Mouse (Mus musculus) midbrain, embryonic 16.5 days (tissue): Measurements from ENCODE around the gene Nup54. TPM values are rescaled to one million over a fixed set of nuclear protein-coding genes. Genes with fewer than 3 reads are reported as not detected.

Experiments used
- ATAC-seq: fragments of 200-750 bp; cut with Nextera tagmentation; 2 replicates; pipeline ENCODE4 v1.8.0; 2017; ENCODE audit warnings: moderate TSS enrichment
- H3K27ac ChIP-seq: fragments of 300-500 bp; sonication (generic); 2 replicates; pipeline ENCODE4 v1.5.1; 2014; ENCODE audit warnings: mild to moderate bottlenecking, low read length, mixed read lengths
- H3K27me3 ChIP-seq: fragments of 300-500 bp; sonication (generic); 2 replicates; pipeline ENCODE4 v1.6.1; 2014; ENCODE audit warnings: low read depth, low read length, mixed read lengths; ENCODE audit not compliant: control insufficient read depth, insufficient read depth
- H3K36me3 ChIP-seq: fragments of 300-500 bp; sonication (generic); 2 replicates; pipeline ENCODE4 v1.6.1; 2014; ENCODE audit warnings: mild to moderate bottlenecking, low read length, moderate library complexity, mixed read lengths; ENCODE audit not compliant: control insufficient read depth, insufficient read depth
- H3K4me1 ChIP-seq: fragments of 300-500 bp; sonication (generic); 2 replicates; pipeline ENCODE4 v1.6.1; 2014; ENCODE audit warnings: mild to moderate bottlenecking, low read length, mixed read lengths; ENCODE audit not compliant: control insufficient read depth, insufficient read depth
- H3K4me2 ChIP-seq: fragments of 300-500 bp; sonication (generic); 2 replicates; pipeline ENCODE4 v1.6.1; 2014; ENCODE audit warnings: mild to moderate bottlenecking, low read length, mixed read lengths
- H3K4me3 ChIP-seq: fragments of 300-500 bp; sonication (generic); 2 replicates; pipeline ENCODE4 v1.5.1; 2014; ENCODE audit warnings: low read depth, mild to moderate bottlenecking, low read length, moderate library complexity, mixed read lengths
- H3K9ac ChIP-seq: fragments of 300-500 bp; sonication (generic); 2 replicates; pipeline ENCODE4 v1.6.1; 2014; ENCODE audit warnings: low read depth, low read length, mixed read lengths
- H3K9me3 ChIP-seq: fragments of 300-500 bp; sonication (generic); replicated peaks from 2 replicates; pipeline ENCODE4 v1.6.1; 2014; ENCODE audit warnings: mild to moderate bottlenecking, low read length, mixed read lengths; ENCODE audit not compliant: control insufficient read depth, poor library complexity, severe bottlenecking
- WGBS: fragments of 180-500 bp; shearing (Covaris S2); extraction: QIAGEN DNeasy Blood & Tissue Kit; methylation state at CpG from one replicate; pipeline ENCODE4 v1.1.7; 2014; 5-methylcytosine and 5-hydroxymethylcytosine counted together
- polyA plus RNA-seq: library from polyadenylated mRNA; unstranded; fragments of >200 nt; fragmentation: Nextera tagmentation; extraction: Ambion mirVana; gene quantifications from 2 replicates; pipeline ENCODE4 v1.2.1, GENCODE M21; 2015

Nup54 gene
- polyA plus RNA-seq, 1 experiment from 2014 or later: 57.8 TPM

- Histone ChIP-seq H3K4me2 (no peak overlapping the region), H3K36me3 (no peaks in the 10 kb centered on the region), H3K27me3 (peaks cover 6% of the 10 kb centered on the region), H3K27ac (no peak overlapping the region), H3K9ac (no peak overlapping the region), H3K4me1 (0 out of 2 replicates have a peak, but pooled peaks cover 4% of the 10 kb centered on the region), H3K9me3 (no peaks in the 10 kb centered on the region), H3K4me3 (no peak overlapping the region)
- ATAC-seq: no peak
- WGBS: 75% methylated on average over 11 of the region's 11 CpGs
Observed at GRCm38 (mm10) chr5:92387433-92387832, 47.6 kb downstream of the Nup54 start.

GRCm38 (mm10) chr5:92386643-92387042 lies 48.4 kb downstream of the Nup54 start:
- Histone ChIP-seq H3K9me3 (no peaks in the 10 kb centered on the region), H3K36me3 (no peaks in the 10 kb centered on the region), H3K9ac (no peak overlapping the region), H3K4me1 (no peaks in the 10 kb centered on the region), H3K4me3 (no peak overlapping the region), H3K4me2 (no peak overlapping the region), H3K27ac (no peak overlapping the region), H3K27me3 (peaks cover 1% of the 10 kb centered on the region)
- WGBS: 52% methylated on average over 6 of the region's 6 CpGs
- no peak for ATAC-seq

- H3K4me3 ChIP-seq: no peak overlapping the region
- WGBS: 88% methylated on average over 5 of the region's 5 CpGs
- no peak overlapping the region for H3K27ac ChIP-seq
- no peaks in the 10 kb centered on the region for H3K4me1 ChIP-seq
- H3K36me3 ChIP-seq: no peaks in the 10 kb centered on the region
- H3K4me2 ChIP-seq: no peak overlapping the region
- H3K27me3 ChIP-seq: no peaks in the 10 kb centered on the region; the same call in none of the 2 replicates
- no peaks in the 10 kb centered on the region for H3K9me3 ChIP-seq
- no peak for ATAC-seq
- H3K9ac ChIP-seq: no peak overlapping the region
Observed at GRCm38 (mm10) chr5:92386102-92386501, 48.9 kb downstream of the Nup54 start.

GRCm38 (mm10) chr5:92384855-92385254 lies 50.2 kb downstream of the Nup54 start:
- H3K27ac ChIP-seq: no peak overlapping the region
- no peaks in the 10 kb centered on the region for H3K4me1 ChIP-seq
- H3K9me3 ChIP-seq: no peaks in the 10 kb centered on the region
- no peak overlapping the region for H3K4me3 ChIP-seq
- no peak overlapping the region for H3K4me2 ChIP-seq
- no peak for ATAC-seq
- no peaks in the 10 kb centered on the region; the same call in 1 of the 2 replicates for H3K27me3 ChIP-seq
- H3K36me3 ChIP-seq: no peaks in the 10 kb centered on the region
- WGBS: 42% methylated on average over 7 of the region's 7 CpGs
- no peak overlapping the region for H3K9ac ChIP-seq

- H3K27ac ChIP-seq: no peak overlapping the region
- H3K27me3 ChIP-seq: no peaks in the 10 kb centered on the region
- no peaks in the 10 kb centered on the region for H3K36me3 ChIP-seq
- 48% methylated on average over 7 of the region's 7 CpGs for WGBS
- H3K9me3 ChIP-seq: no peaks in the 10 kb centered on the region
- no peak overlapping the region for H3K4me2 ChIP-seq
- no peaks in the 10 kb centered on the region for H3K4me1 ChIP-seq
- no peak overlapping the region for H3K9ac ChIP-seq
- no peak overlapping the region for H3K4me3 ChIP-seq
- no peak for ATAC-seq
Observed at GRCm38 (mm10) chr5:92383747-92384146, 51.3 kb downstream of the Nup54 start.

- ATAC-seq: no peak
- no peaks in the 10 kb centered on the region for H3K27me3 ChIP-seq
- H3K36me3 ChIP-seq: no peaks in the 10 kb centered on the region
- no peaks in the 10 kb centered on the region for H3K4me1 ChIP-seq
- no peak overlapping the region for H3K4me2 ChIP-seq
- H3K9ac ChIP-seq: no peak overlapping the region
- H3K4me3 ChIP-seq: no peak overlapping the region
- H3K9me3 ChIP-seq: no peaks in the 10 kb centered on the region
- H3K27ac ChIP-seq: no peak overlapping the region
- WGBS: 66% methylated on average over 9 of the region's 9 CpGs
Observed at GRCm38 (mm10) chr5:92382349-92382679, 52.7 kb downstream of the Nup54 start.

GRCm38 (mm10) chr5:92381550-92382348 lies 53.3 kb downstream of the Nup54 start:
- peak; percentile 87 for ATAC-seq
- no peak overlapping the region for H3K27ac ChIP-seq
- no peak overlapping the region for H3K4me2 ChIP-seq
- H3K4me3 ChIP-seq: no peak overlapping the region
- no peaks in the 10 kb centered on the region for H3K36me3 ChIP-seq
- no peaks in the 10 kb centered on the region for H3K27me3 ChIP-seq
- 41% methylated on average over 12 of the region's 12 CpGs for WGBS
- H3K9ac ChIP-seq: no peak overlapping the region
- no peaks in the 10 kb centered on the region for H3K9me3 ChIP-seq
- H3K4me1 ChIP-seq: no peaks in the 10 kb centered on the region

- no peaks in the 10 kb centered on the region for H3K36me3 ChIP-seq
Observed at GRCm38 (mm10) chr5:92376795-92377405, 58.1 kb downstream of the Nup54 start.

GRCm38 (mm10) chr5:92375368-92375767 lies 59.7 kb downstream of the Nup54 start:
- H3K4me2 ChIP-seq: no peak overlapping the region
- H3K4me1 ChIP-seq: no peaks in the 10 kb centered on the region
- ATAC-seq: no peak
- H3K36me3 ChIP-seq: no peaks in the 10 kb centered on the region
- H3K27me3 ChIP-seq: no peaks in the 10 kb centered on the region
- no peak overlapping the region for H3K27ac ChIP-seq
- H3K9me3 ChIP-seq: no peaks in the 10 kb centered on the region
- H3K4me3 ChIP-seq: no peak overlapping the region
- 85% methylated on average over 17 of the region's 17 CpGs for WGBS
- H3K9ac ChIP-seq: no peak overlapping the region

More at GRCm38 (mm10) chr5:92376795-92377405, 58.1 kb downstream of the Nup54 start:
- H3K4me1 ChIP-seq: no peaks in the 10 kb centered on the region
- H3K4me3 ChIP-seq: no peak overlapping the region
- ATAC-seq: no peak
- H3K9ac ChIP-seq: no peak overlapping the region
- 33% methylated on average over 13 of the region's 13 CpGs for WGBS
- no peak overlapping the region for H3K27ac ChIP-seq
- H3K4me2 ChIP-seq: no peak overlapping the region
- H3K9me3 ChIP-seq: no peaks in the 10 kb centered on the region
- no peaks in the 10 kb centered on the region for H3K27me3 ChIP-seq
